Mouse (Mus musculus) liver, adult (tissue): ENCODE data around the gene Trappc10.

Experiments used
- GATA4 ChIP-seq: IDR thresholded peaks from 2 replicates; pipeline ENCODE4 v1.6.1; 2014; ENCODE audit warnings: mild to moderate bottlenecking, low read length; ENCODE audit not compliant: insufficient replicate concordance

The Trappc10 gene

DNA sequence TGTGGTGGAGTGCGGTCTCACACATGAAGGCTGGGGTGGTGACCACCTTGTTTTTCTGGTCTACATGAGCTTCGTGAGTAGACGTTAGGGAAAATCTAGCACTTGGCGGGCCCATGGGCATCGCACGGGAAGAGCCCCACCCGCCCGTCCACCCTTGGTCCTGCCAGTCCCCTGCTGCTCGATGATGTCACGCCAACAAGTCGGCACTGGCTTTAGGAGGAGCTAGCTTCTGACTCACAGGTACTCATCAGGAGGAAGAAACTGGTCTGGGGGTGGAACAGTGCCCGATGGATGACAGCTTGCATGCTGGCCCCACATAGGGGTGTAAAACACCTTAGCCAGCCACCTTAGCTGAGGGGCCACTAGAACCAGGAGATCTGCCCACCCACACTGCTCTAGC lies 81.8 kb downstream of the Trappc10 start:
- TF ChIP-seq GATA4 = no peak

DNA sequence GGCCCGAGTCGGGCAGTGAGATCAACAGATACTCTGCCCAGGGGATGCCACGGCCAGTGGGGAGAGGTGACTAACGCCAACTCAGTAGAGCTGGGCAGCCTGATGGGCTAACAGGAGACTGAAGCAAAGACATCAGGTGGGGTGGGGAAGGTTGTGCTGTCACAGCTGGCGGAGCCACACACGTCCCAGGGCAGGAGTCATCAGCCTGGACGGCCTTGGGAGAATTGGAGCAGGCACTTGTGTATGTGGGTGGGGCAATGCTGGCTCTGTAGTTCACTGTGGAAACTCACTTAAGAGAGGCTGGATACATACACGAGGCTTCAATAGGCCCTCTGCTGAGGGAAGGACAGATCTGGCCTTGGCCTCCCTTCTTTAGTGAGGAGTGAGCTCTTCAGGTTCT lies 83.3 kb downstream of the Trappc10 start:
- TF ChIP-seq GATA4 = no peak

DNA sequence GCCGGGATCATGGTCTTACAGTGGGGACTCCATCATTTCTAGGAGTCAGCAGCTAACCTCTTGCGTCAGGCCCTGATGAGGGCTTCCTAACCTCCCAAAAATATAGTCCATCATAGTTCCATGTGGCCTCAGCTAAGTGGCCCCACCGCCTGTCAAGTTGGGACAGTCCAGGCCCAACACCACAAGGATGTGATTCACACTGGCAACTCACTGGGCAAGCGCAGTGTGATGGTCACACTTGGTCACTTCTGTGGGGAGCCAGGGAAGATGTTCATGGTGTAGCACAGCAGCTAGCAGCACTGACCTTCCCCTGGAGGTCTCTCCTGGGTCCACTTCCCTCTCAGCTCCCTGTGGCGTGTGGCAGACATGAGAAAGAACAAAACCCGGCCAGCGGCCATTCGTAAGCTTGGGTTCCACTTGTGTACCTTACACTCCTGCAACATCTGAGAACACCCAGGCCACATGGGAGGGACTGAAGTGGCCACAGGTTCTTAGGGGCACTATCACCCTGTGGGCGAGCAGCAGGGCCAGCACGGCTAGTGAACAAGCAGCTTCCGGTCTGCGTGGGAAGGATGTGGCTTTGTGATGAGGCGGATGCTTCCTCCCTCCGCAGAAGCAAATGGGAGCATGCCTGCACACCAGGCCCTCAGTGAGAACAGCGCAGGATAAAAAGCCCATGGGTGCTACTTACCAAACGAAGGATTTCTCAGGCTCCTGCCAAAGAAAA lies 83.9 kb downstream of the Trappc10 start:
- TF ChIP-seq GATA4 = no peak

DNA sequence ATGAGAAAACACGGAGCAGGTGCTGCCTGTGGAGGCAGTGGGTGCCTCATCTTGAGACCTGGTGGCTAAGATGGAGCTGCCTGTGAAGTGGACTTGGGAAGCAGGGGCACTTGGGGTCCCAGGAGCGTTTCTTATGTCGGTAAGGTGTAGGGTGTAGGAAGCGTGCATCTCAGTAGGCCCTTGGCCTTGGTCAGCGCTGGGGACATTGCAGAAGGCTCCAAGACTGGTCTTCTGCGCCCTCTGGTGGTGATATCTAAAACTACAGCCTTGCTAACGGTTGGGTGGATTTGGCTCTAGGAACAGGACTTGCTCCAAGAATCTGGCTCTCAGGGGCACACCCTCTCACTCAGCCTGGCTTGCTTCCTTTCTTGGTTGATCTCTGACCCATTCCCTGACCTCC lies 84.5 kb downstream of the Trappc10 start:
- no peak for TF ChIP-seq GATA4

GRCm38 (mm10) chr10:78159252-78159878 lies 85.1 kb downstream of the Trappc10 start:
- TF ChIP-seq GATA4 = no peak

GRCm38 (mm10) chr10:78158041-78158440 lies 86.4 kb downstream of the Trappc10 start:
- TF ChIP-seq GATA4 = no peak

DNA sequence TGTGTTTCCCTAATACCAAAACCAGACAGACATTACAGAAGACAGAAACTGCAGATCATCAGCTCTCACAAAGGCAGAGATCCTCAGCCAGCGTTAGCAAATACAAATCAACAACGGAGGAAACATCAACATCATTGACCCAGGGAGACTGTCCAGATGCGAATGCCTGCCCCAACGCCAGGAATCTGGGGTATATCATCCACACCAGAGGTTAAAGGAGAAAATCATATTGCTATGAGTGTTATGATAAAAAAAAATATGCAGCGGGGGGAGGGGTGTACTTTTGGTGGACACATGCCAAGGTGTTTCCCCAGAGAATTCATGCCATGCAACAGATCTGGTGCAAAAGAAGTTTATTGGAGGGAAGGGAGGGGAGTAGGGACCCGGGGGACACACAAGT lies 87.5 kb downstream of the Trappc10 start:
- TF ChIP-seq GATA4 = no peak

GRCm38 (mm10) chr10:78148834-78149766 lies 95.3 kb downstream of the Trappc10 start:
- TF ChIP-seq GATA4 = no peak

- TF ChIP-seq GATA4 = no peak
Measured at GRCm38 (mm10) chr10:78147908-78148441, 96.5 kb downstream of the Trappc10 start.

GRCm38 (mm10) chr10:78143727-78144505 lies 100.5 kb downstream of the Trappc10 start:
- no peak for TF ChIP-seq GATA4

- TF ChIP-seq GATA4 = no peak
Measured at GRCm38 (mm10) chr10:78140843-78141242, 103.6 kb downstream of the Trappc10 start.

DNA sequence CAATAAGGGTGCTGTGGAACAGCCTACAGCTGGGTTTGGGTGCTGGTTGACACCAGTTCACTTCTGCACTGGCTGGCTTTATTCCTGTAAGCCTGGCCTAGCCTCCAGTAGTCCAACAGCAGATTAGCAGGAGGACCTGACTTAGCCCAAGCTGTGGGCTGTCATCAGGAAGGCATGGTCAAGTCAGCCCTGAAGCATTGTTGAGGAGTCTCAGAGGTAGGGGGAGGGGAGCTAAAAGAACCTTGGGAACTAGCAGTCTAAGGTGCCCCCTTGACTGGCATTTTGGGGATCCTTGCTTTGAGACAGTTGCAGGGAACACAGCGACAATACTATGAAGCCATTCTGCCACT lies 104.2 kb downstream of the Trappc10 start:
- no peak for TF ChIP-seq GATA4

DNA sequence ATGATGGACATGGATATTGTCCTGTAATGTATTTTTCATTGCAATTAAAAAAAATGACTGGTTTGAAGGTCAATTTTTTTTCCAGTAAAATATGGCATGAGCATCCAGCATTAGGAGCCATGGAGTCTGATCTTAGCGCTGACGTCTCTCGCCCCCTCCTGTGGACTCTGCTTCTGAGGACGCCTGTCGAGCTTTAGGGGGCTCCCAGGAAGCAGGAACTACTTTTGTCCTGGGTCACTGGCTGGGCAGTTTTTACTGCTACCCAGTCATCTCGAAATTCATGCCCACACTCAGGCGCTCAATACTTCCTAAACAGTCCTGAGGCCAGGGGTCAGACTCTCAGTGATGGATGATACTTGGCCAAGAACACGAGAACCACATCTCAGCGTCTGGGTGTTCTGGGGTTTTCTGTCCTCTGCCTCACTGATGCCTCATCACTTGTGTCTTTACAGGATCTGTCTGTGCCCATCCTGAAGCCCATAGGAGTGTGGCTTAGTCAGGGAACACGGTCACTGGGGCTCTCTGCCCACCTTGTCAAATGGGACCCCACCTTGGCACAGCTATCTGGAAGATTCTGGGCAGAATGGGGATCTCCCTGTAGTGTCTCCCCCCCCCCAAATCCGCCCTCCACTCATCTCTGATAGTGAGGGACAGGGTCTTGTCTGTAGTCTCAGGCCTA lies 104.7 kb downstream of the Trappc10 start:
- TF ChIP-seq GATA4 = no peak

DNA sequence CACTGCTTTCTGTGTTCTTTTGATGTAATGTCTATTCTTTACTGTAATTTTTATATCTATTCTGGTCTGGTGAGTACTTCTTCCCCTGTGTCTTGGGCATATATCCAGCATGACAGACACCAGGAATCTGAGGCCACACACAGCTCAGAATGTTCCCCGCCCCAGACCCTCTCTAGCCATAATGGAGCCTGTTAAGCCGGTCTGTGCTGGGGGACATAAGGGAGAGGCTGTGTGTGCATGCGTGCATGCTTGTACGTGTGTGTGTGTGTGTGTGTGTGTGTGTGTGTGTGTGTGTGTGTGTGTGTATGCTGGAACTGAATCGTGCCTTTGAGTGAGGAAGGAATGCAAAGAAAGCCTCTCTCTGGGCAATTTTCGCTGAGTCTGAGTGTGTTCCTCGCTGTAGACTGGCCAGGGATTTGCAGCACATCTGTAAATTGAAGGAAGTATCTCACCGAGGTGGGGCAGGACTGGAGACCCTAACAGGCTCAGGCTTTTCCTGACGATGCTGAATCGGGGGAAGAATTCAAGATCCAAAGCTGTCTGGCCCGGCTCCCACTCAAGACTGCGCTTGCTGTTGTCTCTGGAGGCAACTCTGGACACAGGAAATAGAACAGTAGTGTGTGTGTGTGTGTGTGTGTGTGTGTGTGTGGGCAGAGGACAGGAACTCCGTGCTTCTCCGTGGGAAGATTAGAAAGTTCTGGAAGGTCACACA lies 105.5 kb downstream of the Trappc10 start:
- TF ChIP-seq GATA4 = peak; percentile 77; the same call in 1 of the 2 replicates
